Mouse (Mus musculus) hindbrain, embryonic 16.5 days (tissue): ENCODE data around the gene Mas1. TPM values are rescaled to one million over a fixed set of nuclear protein-coding genes. Genes with fewer than 3 reads are reported as not detected.
"Not testable (repeated sequence)": the region's sequence is repeated elsewhere in the genome, so short reads cannot be mapped to it uniquely, and the experiment has no call there.

Source experiments
- ATAC-seq: fragments of 200-750 bp; cut with Nextera tagmentation; 2 replicates; pipeline ENCODE4 v1.8.0; 2017; ENCODE audit warnings: moderate TSS enrichment, moderate library complexity
- H3K27ac ChIP-seq: fragments of 300-500 bp; sonication (generic); 2 replicates; pipeline ENCODE4 v1.5.1; 2014; ENCODE audit warnings: low read depth, mild to moderate bottlenecking, control low read depth, low read length, moderate library complexity
- H3K27me3 ChIP-seq: fragments of 300-500 bp; sonication (generic); replicated peaks from 2 replicates; pipeline ENCODE4 v1.6.1; 2014; ENCODE audit warnings: low read length; ENCODE audit not compliant: control insufficient read depth, insufficient read depth
- H3K36me3 ChIP-seq: fragments of 300-500 bp; sonication (generic); 2 replicates; pipeline ENCODE4 v1.6.1; 2014; ENCODE audit warnings: mild to moderate bottlenecking, low read length, moderate library complexity, mixed read lengths; ENCODE audit not compliant: control insufficient read depth, insufficient read depth
- H3K4me1 ChIP-seq: fragments of 300-500 bp; sonication (generic); 2 replicates; pipeline ENCODE4 v1.6.1; 2014; ENCODE audit warnings: low read depth, low read length; ENCODE audit not compliant: control insufficient read depth, insufficient read depth
- H3K4me2 ChIP-seq: fragments of 300-500 bp; sonication (generic); 2 replicates; pipeline ENCODE4 v1.6.1; 2014; ENCODE audit warnings: mild to moderate bottlenecking, low read length, control low read depth, moderate library complexity
- H3K4me3 ChIP-seq: fragments of 300-500 bp; sonication (generic); 2 replicates; pipeline ENCODE4 v1.5.1; 2014; ENCODE audit warnings: mild to moderate bottlenecking, low read length, control low read depth, moderate library complexity
- H3K9ac ChIP-seq: fragments of 300-500 bp; sonication (generic); 2 replicates; pipeline ENCODE4 v1.6.1; 2014; ENCODE audit warnings: low read depth, mild to moderate bottlenecking, control low read depth, low read length, moderate library complexity
- H3K9me3 ChIP-seq: fragments of 300-500 bp; sonication (generic); 2 replicates; pipeline ENCODE4 v1.6.1; 2014; ENCODE audit warnings: mild to moderate bottlenecking, low read length, moderate library complexity; ENCODE audit not compliant: control insufficient read depth
- WGBS: fragments of 180-500 bp; shearing (Covaris S2); extraction: QIAGEN DNeasy Blood & Tissue Kit; methylation state at CpG from one replicate; pipeline ENCODE4 v1.1.7; 2014; 5-methylcytosine and 5-hydroxymethylcytosine counted together
- polyA plus RNA-seq: library from polyadenylated mRNA; unstranded; fragments of >200 nt; fragmentation: Nextera tagmentation; extraction: Ambion mirVana; gene quantifications from 2 replicates; pipeline ENCODE4 v1.2.1, GENCODE M21; 2015

The Mas1 gene
- polyA plus RNA-seq, 1 experiment from 2014 or later, result 0.18 TPM

- H3K4me1 ChIP-seq, result no peaks in the 10 kb centered on the region
- no peak for ATAC-seq
- no peaks in the 10 kb centered on the region for H3K9me3 ChIP-seq
- WGBS, result 76% methylated on average over 1 of the region's 1 CpGs
- H3K4me2 ChIP-seq, result no peak overlapping the region
- H3K27me3 ChIP-seq, result no peaks in the 10 kb centered on the region
- peaks cover 7% of the 10 kb centered on the region for H3K36me3 ChIP-seq
- H3K27ac ChIP-seq, result no peak overlapping the region
- H3K9ac ChIP-seq, result no peak overlapping the region
- no peak overlapping the region for H3K4me3 ChIP-seq
These were observed 36.4 kb upstream of the Mas1 start for GRCm38 (mm10) chr17:12904349-12904748.

GRCm38 (mm10) chr17:12903372-12904333, 35.7 kb upstream of the Mas1 start:
- Histone ChIP-seq H3K27me3 (no peaks in the 10 kb centered on the region), H3K4me1 (no peaks in the 10 kb centered on the region), H3K4me2 (no peak overlapping the region), H3K36me3 (peaks cover 7% of the 10 kb centered on the region), H3K27ac (no peak overlapping the region), H3K4me3 (no peak overlapping the region), H3K9me3 (no peaks in the 10 kb centered on the region), H3K9ac (no peak overlapping the region)
- no peak for ATAC-seq
- 37% methylated on average over 11 of the region's 12 CpGs for WGBS

GRCm38 (mm10) chr17:12902291-12902690, 34.3 kb upstream of the Mas1 start:
- no peak overlapping the region for H3K27ac ChIP-seq
- H3K9me3 ChIP-seq, result no peaks in the 10 kb centered on the region
- no peak overlapping the region for H3K9ac ChIP-seq
- H3K4me1 ChIP-seq, result no peaks in the 10 kb centered on the region
- no peak for ATAC-seq
- H3K4me3 ChIP-seq, result no peak overlapping the region
- H3K36me3 ChIP-seq, result peaks cover 7% of the 10 kb centered on the region
- 94% methylated on average over 6 of the region's 6 CpGs for WGBS
- H3K4me2 ChIP-seq, result no peak overlapping the region
- no peaks in the 10 kb centered on the region for H3K27me3 ChIP-seq

GRCm38 (mm10) chr17:12898607-12899006, 30.7 kb upstream of the Mas1 start:
- H3K27me3 ChIP-seq, H3K36me3 ChIP-seq, H3K4me3 ChIP-seq, H3K9ac ChIP-seq, H3K4me1 ChIP-seq, H3K4me2 ChIP-seq, H3K9me3 ChIP-seq, ATAC-seq, H3K27ac ChIP-seq: not testable (repeated sequence)
- 30% methylated on average over 2 of the region's 2 CpGs for WGBS

GRCm38 (mm10) chr17:12897674-12898073, 29.7 kb upstream of the Mas1 start:
- WGBS, result 74% methylated on average over 5 of the region's 5 CpGs
- H3K27ac ChIP-seq, result 0 out of 2 replicates have a peak overlapping the region, but pooled peaks have one; percentile 26
- no peaks in the 10 kb centered on the region for H3K27me3 ChIP-seq
- peak; percentile 79 for ATAC-seq
- H3K4me1 ChIP-seq, result no peaks in the 10 kb centered on the region
- H3K9me3 ChIP-seq, result no peaks in the 10 kb centered on the region
- H3K36me3 ChIP-seq, result peaks cover 4% of the 10 kb centered on the region
- H3K4me3 ChIP-seq, result no peak overlapping the region
- no peak overlapping the region for H3K4me2 ChIP-seq
- no peak overlapping the region for H3K9ac ChIP-seq

- H3K36me3 ChIP-seq, result no peaks in the 10 kb centered on the region
- H3K4me3 ChIP-seq, result no peak overlapping the region
- H3K27ac ChIP-seq, result no peak overlapping the region
- no peaks in the 10 kb centered on the region for H3K4me1 ChIP-seq
- no peak overlapping the region for H3K9ac ChIP-seq
- no peaks in the 10 kb centered on the region for H3K9me3 ChIP-seq
- no peaks in the 10 kb centered on the region for H3K27me3 ChIP-seq
- ATAC-seq, result no peak
- no peak overlapping the region for H3K4me2 ChIP-seq
- WGBS, result 94% methylated on average over 9 of the region's 9 CpGs
These were observed 24.1 kb upstream of the Mas1 start for GRCm38 (mm10) chr17:12892033-12892432.

GRCm38 (mm10) chr17:12891054-12891453, 23.1 kb upstream of the Mas1 start:
- Histone ChIP-seq H3K9ac (no peak overlapping the region), H3K4me3 (no peak overlapping the region), H3K27ac (no peak overlapping the region), H3K4me2 (no peak overlapping the region), H3K27me3 (no peaks in the 10 kb centered on the region), H3K36me3 (no peaks in the 10 kb centered on the region), H3K4me1 (no peaks in the 10 kb centered on the region), H3K9me3 (no peaks in the 10 kb centered on the region)
- no peak for ATAC-seq
- WGBS, result 76% methylated on average over 4 of the region's 4 CpGs

- ATAC-seq, result no peak
- H3K4me3 ChIP-seq, result no peak overlapping the region
- no peak overlapping the region for H3K9ac ChIP-seq
- H3K9me3 ChIP-seq, result no peaks in the 10 kb centered on the region
- no peaks in the 10 kb centered on the region for H3K4me1 ChIP-seq
- H3K27ac ChIP-seq, result no peak overlapping the region
- no peaks in the 10 kb centered on the region for H3K36me3 ChIP-seq
- H3K4me2 ChIP-seq, result no peak overlapping the region
- WGBS, result 74% methylated on average over 15 of the region's 15 CpGs
- H3K27me3 ChIP-seq, result no peaks in the 10 kb centered on the region
These were observed 19.3 kb upstream of the Mas1 start for GRCm38 (mm10) chr17:12887021-12887775.

GRCm38 (mm10) chr17:12886620-12887019, 18.7 kb upstream of the Mas1 start:
- 43% methylated on average over 6 of the region's 6 CpGs for WGBS
- no peaks in the 10 kb centered on the region for H3K9me3 ChIP-seq

More at GRCm38 (mm10) chr17:12886620-12887019, 18.7 kb upstream of the Mas1 start:
- Histone ChIP-seq H3K4me1 (no peaks in the 10 kb centered on the region), H3K27ac (no peak overlapping the region), H3K4me2 (no peak overlapping the region), H3K36me3 (no peaks in the 10 kb centered on the region), H3K4me3 (no peak overlapping the region), H3K9ac (no peak overlapping the region), H3K27me3 (no peaks in the 10 kb centered on the region)
- ATAC-seq, result no peak
